8 mouse cellular contexts compared by ENCODE assay signal in the genomic region with DNA sequence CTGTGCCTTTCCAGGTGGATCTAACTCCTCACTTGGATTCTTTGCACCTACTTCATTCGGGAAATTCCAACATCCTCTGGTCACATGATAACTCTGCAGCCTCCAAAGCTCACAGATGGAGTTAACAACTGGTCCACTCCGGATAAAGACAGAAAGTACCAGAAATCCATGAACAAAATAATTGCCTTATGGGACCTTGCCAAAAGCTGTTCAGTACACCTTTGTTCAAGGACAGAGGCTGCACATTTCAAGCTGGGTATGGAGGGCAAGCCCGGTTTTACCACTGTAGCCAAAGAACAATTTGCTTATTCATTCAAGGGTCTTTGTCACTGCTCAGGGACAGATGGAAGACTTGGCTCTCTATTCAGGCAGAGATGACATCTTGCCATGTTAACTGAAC.
"Had no signal": no experiment of that assay in that cellular context is flagged by ENCODE, and none has a peak within 500 bp of the region (broad histone marks: within the 10 kb centered on the region; RNA-seq: fewer than 3 reads in every experiment).

No protein-coding gene starts in this region.

- DNase-seq: liver; lung, adult 18-20 months; lung, postnatal 10 days; lung, postnatal 36 days; right cerebral cortex, postnatal 25 days; spleen, adult 18-20 months; thymus, adult 18-20 months; thymus, postnatal 36 days had no signal
